Mouse (Mus musculus) bone marrow, adult 2 months (tissue): ENCODE measurements around the gene Etv6. TPM values are rescaled to one million over a fixed set of nuclear protein-coding genes. Genes with fewer than 3 reads are reported as not detected.

Experiments
- H3K27ac ChIP-seq: fragments of 200-500 bp; 2 replicates; pipeline ENCODE4 v1.5.1; 2012; ENCODE audit warnings: low read depth, mild to moderate bottlenecking, control low read depth, inconsistent platforms, low read length; ENCODE audit not compliant: control insufficient read depth, poor library complexity, insufficient read depth
- H3K4me1 ChIP-seq: fragments of 200-500 bp; 2 replicates; pipeline ENCODE4 v1.6.1; 2011; ENCODE audit warnings: low read length; ENCODE audit not compliant: control insufficient read depth, insufficient read depth
- H3K4me3 ChIP-seq: fragments of 200-500 bp; replicated peaks from 2 replicates; pipeline ENCODE3; 2011; ENCODE audit warnings: mild to moderate bottlenecking, low read depth, low read length, control low read depth; ENCODE audit not compliant: control insufficient read depth
- CTCF ChIP-seq: fragments of 200-500 bp; IDR thresholded peaks from 2 replicates; pipeline ENCODE4 v1.5.1; 2011; ENCODE audit warnings: low read length, control low read depth; ENCODE audit not compliant: control insufficient read depth, insufficient read depth
- POLR2A ChIP-seq: fragments of 200-500 bp; IDR thresholded peaks from 2 replicates; pipeline ENCODE4 v1.6.1; 2011; ENCODE audit warnings: low read depth, mild to moderate bottlenecking, control low read depth, low read length, borderline replicate concordance; ENCODE audit not compliant: control insufficient read depth
- WGBS: fragments of 180-500 bp; shearing (Covaris S2); methylation state at CpG from one replicate; pipeline ENCODE4 v1.1.7; 2018; 5-methylcytosine and 5-hydroxymethylcytosine counted together
- polyA plus RNA-seq: library from polyadenylated mRNA; stranded (reverse); fragments of >200 nt; gene quantifications from 2 replicates; pipeline ENCODE4 v1.2.4, GENCODE M21; 2011; ENCODE audit warnings: low replicate concordance; ENCODE audit not compliant: missing spikeins, insufficient read depth, insufficient read length

Etv6 gene
- polyA plus RNA-seq, 1 experiment: 10.9 TPM

DNA sequence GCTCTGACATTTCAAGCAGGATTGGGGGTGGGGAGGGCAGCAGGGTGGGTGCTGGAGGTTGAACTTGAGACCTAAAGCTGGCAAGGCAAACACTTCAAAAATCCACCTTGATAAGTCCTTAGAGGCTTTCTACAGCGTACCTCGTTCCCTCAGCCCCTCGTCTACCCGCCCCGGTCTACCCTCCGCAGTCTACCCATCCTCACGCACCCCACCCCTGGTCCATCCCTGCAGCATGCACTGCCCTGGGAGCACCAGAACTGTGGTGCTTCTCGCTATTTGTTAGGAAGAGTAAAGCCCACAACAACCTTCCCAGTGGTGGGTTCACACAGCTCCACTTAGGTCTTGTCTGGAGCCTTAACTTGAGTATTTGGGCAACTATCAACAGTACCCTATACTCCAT, 277.1 kb downstream of the Etv6 start:
- Histone ChIP-seq H3K4me3 (no peak overlapping the region), H3K4me1 (no peaks in the 10 kb centered on the region), H3K27ac (no peak overlapping the region)
- TF ChIP-seq CTCF (no peak), POLR2A (no peak)
- WGBS: 92% methylated on average over 8 of the region's 8 CpGs

DNA sequence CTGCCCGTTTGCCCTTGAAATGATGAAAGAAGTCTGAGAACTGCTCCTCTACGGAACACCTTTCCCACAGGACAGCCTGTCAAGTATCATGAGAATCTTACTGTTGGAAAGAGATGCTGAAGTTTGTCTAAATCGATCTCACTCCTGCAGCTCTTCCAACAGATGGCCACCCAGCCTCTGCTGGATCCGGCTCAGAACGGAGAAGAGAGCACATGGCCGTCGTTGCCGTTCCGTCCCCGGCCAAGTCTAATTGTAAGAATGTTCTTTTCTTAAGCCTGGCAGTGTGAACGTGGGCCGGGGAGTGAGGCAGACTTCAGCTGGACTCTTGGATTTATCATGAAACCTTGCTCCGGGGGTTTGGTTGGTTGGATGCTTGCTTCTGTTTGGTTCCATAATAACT, 281.9 kb downstream of the Etv6 start:
- no peak overlapping the region for H3K27ac ChIP-seq
- TF ChIP-seq POLR2A (no peak), CTCF (no peak)
- H3K4me1 ChIP-seq: no peaks in the 10 kb centered on the region
- WGBS: 92% methylated on average over 13 of the region's 13 CpGs
- no peak overlapping the region for H3K4me3 ChIP-seq

Other genes starting within 250 kb of the Etv6 start
- 552 TPM in 1 of 2 replicates, not detected in the other for gene Kap, start 181.9 kb upstream of the Etv6 start, polyA plus RNA-seq